Mouse (Mus musculus) hindbrain, embryonic 11.5 days (tissue): ENCODE data around the gene Sec14l1. TPM values are rescaled to one million over a fixed set of nuclear protein-coding genes. Genes with fewer than 3 reads are reported as not detected.
A peak's percentile ranks its signal among the peaks of the same experiment; 100 is the strongest.

ENCODE experiments used
- ATAC-seq: fragments of 200-750 bp; cut with Nextera tagmentation; 2 replicates; pipeline ENCODE4 v1.8.0; 2017; ENCODE audit warnings: mild to moderate bottlenecking, moderate TSS enrichment, moderate library complexity; ENCODE audit not compliant: low FRiP score
- DNase-seq: peaks from one replicate; pipeline ENCODE4 v3.0.0-alpha.2; 2015; ENCODE audit warnings: low spot score
- H3K27ac ChIP-seq: fragments of 300-500 bp; sonication (generic); 2 replicates; pipeline ENCODE4 v1.5.1; 2014; ENCODE audit warnings: mild to moderate bottlenecking, low read depth, low read length
- H3K27me3 ChIP-seq: fragments of 300-500 bp; sonication (generic); 2 replicates; pipeline ENCODE4 v1.6.1; 2014; ENCODE audit warnings: mild to moderate bottlenecking, low read length, moderate library complexity, mixed read lengths; ENCODE audit not compliant: control insufficient read depth, insufficient read depth
- H3K36me3 ChIP-seq: fragments of 300-500 bp; sonication (generic); 2 replicates; pipeline ENCODE4 v1.6.1; 2014; ENCODE audit warnings: mild to moderate bottlenecking, low read length, moderate library complexity, mixed read lengths; ENCODE audit not compliant: control insufficient read depth, insufficient read depth
- H3K4me1 ChIP-seq: fragments of 300-500 bp; sonication (generic); replicated peaks from 2 replicates; pipeline ENCODE4 v1.6.1; 2014; ENCODE audit warnings: low read length, mixed read lengths; ENCODE audit not compliant: control insufficient read depth, insufficient read depth
- H3K4me2 ChIP-seq: fragments of 300-500 bp; sonication (generic); replicated peaks from 2 replicates; pipeline ENCODE4 v1.6.1; 2014; ENCODE audit warnings: mild to moderate bottlenecking, low read depth, low read length
- H3K4me3 ChIP-seq: fragments of 300-500 bp; sonication (generic); 2 replicates; pipeline ENCODE4 v1.5.1; 2014; ENCODE audit warnings: low read depth, low read length
- H3K9ac ChIP-seq: fragments of 300-500 bp; sonication (generic); 2 replicates; pipeline ENCODE4 v1.6.1; 2014; ENCODE audit warnings: low read depth, low read length
- H3K9me3 ChIP-seq: fragments of 300-500 bp; sonication (generic); 2 replicates; pipeline ENCODE4 v1.6.1; 2016; ENCODE audit warnings: low read length; ENCODE audit not compliant: control insufficient read depth
- WGBS: fragments of 180-500 bp; shearing (Covaris S2); extraction: QIAGEN DNeasy Blood & Tissue Kit; methylation state at CpG from one replicate; pipeline ENCODE4 v1.1.7; 2014; 5-methylcytosine and 5-hydroxymethylcytosine counted together
- polyA plus RNA-seq: library from polyadenylated mRNA; unstranded; fragments of >200 nt; fragmentation: Nextera tagmentation; extraction: Ambion mirVana; gene quantifications from 2 replicates; pipeline ENCODE4 v1.2.1, GENCODE M21; 2014

Sec14l1 gene
- polyA plus RNA-seq, 1 experiment from 2014 or later, result 36.9 TPM

- 87% methylated on average over 14 of the region's 14 CpGs for WGBS
These were observed 21.9 kb downstream of the Sec14l1 start for GRCm38 (mm10) chr11:117136880-117137279.

GRCm38 (mm10) chr11:117138213-117138761, 23.3 kb downstream of the Sec14l1 start:
- Histone ChIP-seq H3K4me2 (no peak overlapping the region), H3K9ac (no peak overlapping the region), H3K36me3 (no peaks in the 10 kb centered on the region), H3K27ac (no peak overlapping the region), H3K4me3 (no peak overlapping the region), H3K4me1 (no peaks in the 10 kb centered on the region), H3K27me3 (no peaks in the 10 kb centered on the region), H3K9me3 (no peaks in the 10 kb centered on the region)
- DNase-seq (no peak), ATAC-seq (no peak)
- 89% methylated on average over 9 of the region's 9 CpGs for WGBS

More at GRCm38 (mm10) chr11:117136880-117137279, 21.9 kb downstream of the Sec14l1 start:
- H3K27me3 ChIP-seq, result no peaks in the 10 kb centered on the region
- H3K4me1 ChIP-seq, result no peaks in the 10 kb centered on the region
- H3K36me3 ChIP-seq, result no peaks in the 10 kb centered on the region
- H3K9ac ChIP-seq, result no peak overlapping the region
- no peak for ATAC-seq
- no peak overlapping the region for H3K27ac ChIP-seq
- H3K4me2 ChIP-seq, result no peak overlapping the region
- no peaks in the 10 kb centered on the region for H3K9me3 ChIP-seq
- DNase-seq, result no peak
- no peak overlapping the region for H3K4me3 ChIP-seq

GRCm38 (mm10) chr11:117138795-117139463, 24.0 kb downstream of the Sec14l1 start:
- Histone ChIP-seq H3K27me3 (no peaks in the 10 kb centered on the region), H3K4me2 (no peak overlapping the region), H3K9me3 (no peaks in the 10 kb centered on the region), H3K9ac (no peak overlapping the region), H3K4me1 (no peaks in the 10 kb centered on the region), H3K4me3 (no peak overlapping the region), H3K36me3 (0 out of 2 replicates have a peak, but pooled peaks cover 4% of the 10 kb centered on the region), H3K27ac (no peak overlapping the region)
- no peak for DNase-seq
- 92% methylated on average over 12 of the region's 12 CpGs for WGBS
- ATAC-seq, result no peak

GRCm38 (mm10) chr11:117141376-117142001, 26.5 kb downstream of the Sec14l1 start:
- Histone ChIP-seq H3K4me3 (no peak overlapping the region), H3K27ac (no peak overlapping the region), H3K27me3 (no peaks in the 10 kb centered on the region), H3K4me2 (no peak overlapping the region), H3K4me1 (no peaks in the 10 kb centered on the region), H3K9me3 (no peaks in the 10 kb centered on the region), H3K36me3 (peaks cover 10% of the 10 kb centered on the region), H3K9ac (no peak overlapping the region)
- DNase-seq (no peak), ATAC-seq (no peak)
- 95% methylated on average over 18 of the region's 18 CpGs for WGBS

- DNase-seq (no peak), ATAC-seq (no peak)
- H3K4me3 ChIP-seq, result no peak overlapping the region
- peaks cover 10% of the 10 kb centered on the region for H3K36me3 ChIP-seq
- H3K4me2 ChIP-seq, result no peak overlapping the region
- H3K27ac ChIP-seq, result no peak overlapping the region
- H3K9ac ChIP-seq, result no peak overlapping the region
- peaks cover 2% of the 10 kb centered on the region; the same call in 1 of the 2 replicates for H3K4me1 ChIP-seq
- H3K27me3 ChIP-seq, result no peaks in the 10 kb centered on the region
- WGBS, result 86% methylated on average over 4 of the region's 4 CpGs
- no peaks in the 10 kb centered on the region for H3K9me3 ChIP-seq
These were observed 27.5 kb downstream of the Sec14l1 start for GRCm38 (mm10) chr11:117142507-117142906.

- H3K4me1 ChIP-seq, result peaks cover 2% of the 10 kb centered on the region; the same call in 1 of the 2 replicates
- no peak overlapping the region for H3K4me3 ChIP-seq
- H3K27ac ChIP-seq, result no peak overlapping the region
- WGBS, result 92% methylated on average over 14 of the region's 14 CpGs
- H3K4me2 ChIP-seq, result no peak overlapping the region
- peaks cover 10% of the 10 kb centered on the region for H3K36me3 ChIP-seq
- H3K9me3 ChIP-seq, result no peaks in the 10 kb centered on the region
- no peak for DNase-seq
- H3K27me3 ChIP-seq, result no peaks in the 10 kb centered on the region
- ATAC-seq, result no peak
- no peak overlapping the region for H3K9ac ChIP-seq
These were observed 30.6 kb downstream of the Sec14l1 start for GRCm38 (mm10) chr11:117145451-117146117.

- H3K4me1 ChIP-seq, result peaks cover 2% of the 10 kb centered on the region; the same call in 1 of the 2 replicates
- DNase-seq (no peak), ATAC-seq (no peak)
- H3K9me3 ChIP-seq, result no peaks in the 10 kb centered on the region
- 90% methylated on average over 6 of the region's 6 CpGs for WGBS
- H3K4me3 ChIP-seq, result no peak overlapping the region
- no peaks in the 10 kb centered on the region for H3K27me3 ChIP-seq
- no peak overlapping the region for H3K27ac ChIP-seq
- H3K4me2 ChIP-seq, result no peak overlapping the region
- H3K9ac ChIP-seq, result no peak overlapping the region
- H3K36me3 ChIP-seq, result peaks cover 10% of the 10 kb centered on the region
These were observed 31.1 kb downstream of the Sec14l1 start for GRCm38 (mm10) chr11:117146118-117146506.

- H3K27ac ChIP-seq, result no peak overlapping the region
- H3K4me1 ChIP-seq, result peaks cover 2% of the 10 kb centered on the region; the same call in 1 of the 2 replicates
- H3K4me2 ChIP-seq, result no peak overlapping the region
- WGBS, result 56% methylated on average over 24 of the region's 24 CpGs
- no peaks in the 10 kb centered on the region for H3K27me3 ChIP-seq
- ATAC-seq (no peak), DNase-seq (peak; percentile 34)
- H3K9me3 ChIP-seq, result no peaks in the 10 kb centered on the region
- H3K36me3 ChIP-seq, result peaks cover 10% of the 10 kb centered on the region
- no peak overlapping the region for H3K4me3 ChIP-seq
- no peak overlapping the region for H3K9ac ChIP-seq
These were observed 32.0 kb downstream of the Sec14l1 start for GRCm38 (mm10) chr11:117146776-117147536.
